Mouse (Mus musculus) intestine, postnatal 0 days (tissue): ENCODE measurements at regions not wholly inside any gene's neighbourhood (a gene's known extent, or its start where the extent isn't known, plus 50 kb on each side); places are given as distances from the start of the nearest gene placed in this dataset.

ENCODE experiments used
- ATAC-seq: fragments of 200-750 bp; cut with Nextera tagmentation; 2 replicates; pipeline ENCODE4 v1.8.0; 2017; ENCODE audit warnings: mild to moderate bottlenecking, moderate TSS enrichment, moderate library complexity
- H3K27ac ChIP-seq: fragments of 300-500 bp; sonication (generic); 2 replicates; pipeline ENCODE4 v1.5.1; 2014; ENCODE audit warnings: mild to moderate bottlenecking, low read depth, low read length, moderate library complexity
- H3K27me3 ChIP-seq: fragments of 300-500 bp; sonication (generic); replicated peaks from 2 replicates; pipeline ENCODE4 v1.6.1; 2014; ENCODE audit warnings: low read length, mixed read lengths; ENCODE audit not compliant: control insufficient read depth, insufficient read depth
- H3K36me3 ChIP-seq: fragments of 300-500 bp; sonication (generic); 2 replicates; pipeline ENCODE4 v1.6.1; 2014; ENCODE audit warnings: mild to moderate bottlenecking, moderate library complexity; ENCODE audit not compliant: control insufficient read depth, insufficient read depth
- H3K4me1 ChIP-seq: fragments of 300-500 bp; sonication (generic); replicated peaks from 2 replicates; pipeline ENCODE4 v1.6.1; 2014; ENCODE audit warnings: antibody characterized with exemption, low read length, mixed read lengths; ENCODE audit not compliant: control insufficient read depth, insufficient read depth
- H3K4me2 ChIP-seq: fragments of 300-500 bp; sonication (generic); replicated peaks from 2 replicates; pipeline ENCODE4 v1.6.1; 2014; ENCODE audit warnings: low read depth, mild to moderate bottlenecking, moderate library complexity
- H3K4me3 ChIP-seq: fragments of 300-500 bp; sonication (generic); 2 replicates; pipeline ENCODE4 v1.5.1; 2014; ENCODE audit warnings: low read depth, low read length
- H3K9ac ChIP-seq: fragments of 300-500 bp; sonication (generic); 2 replicates; pipeline ENCODE4 v1.6.1; 2014; ENCODE audit warnings: mild to moderate bottlenecking, low read depth, low read length
- H3K9me3 ChIP-seq: fragments of 300-500 bp; sonication (generic); 2 replicates; pipeline ENCODE4 v1.6.1; 2016; ENCODE audit warnings: mixed run types; ENCODE audit not compliant: control insufficient read depth
- CTCF ChIP-seq: sonication (generic); IDR thresholded peaks from 2 replicates; pipeline ENCODE4 v1.5.1; 2016; ENCODE audit warnings: low read depth, mild to moderate bottlenecking, control low read depth, antibody characterized with exemption, moderate library complexity
- WGBS: fragments of 180-500 bp; shearing (Covaris S2); extraction: QIAGEN DNeasy Blood & Tissue Kit; methylation state at CpG from one replicate; pipeline ENCODE4 v1.1.7; 2014; 5-methylcytosine and 5-hydroxymethylcytosine counted together

GRCm38 (mm10) chr4:10049411-10049810, 824.9 kb upstream of the 2610301B20Rik start:
- H3K27ac ChIP-seq, result no peak overlapping the region
- no peak overlapping the region for H3K9ac ChIP-seq
- no peaks in the 10 kb centered on the region for H3K27me3 ChIP-seq
- TF ChIP-seq CTCF, result no peak
- no peak overlapping the region for H3K4me3 ChIP-seq
- no peak overlapping the region for H3K4me2 ChIP-seq
- no peak for ATAC-seq
- H3K9me3 ChIP-seq, result no peaks in the 10 kb centered on the region
- WGBS, result 63% methylated on average over 4 of the region's 4 CpGs
- no peaks in the 10 kb centered on the region for H3K36me3 ChIP-seq
- H3K4me1 ChIP-seq, result no peaks in the 10 kb centered on the region

GRCm38 (mm10) chr4:10051296-10052267, 822.7 kb upstream of the 2610301B20Rik start:
- no peak overlapping the region for H3K4me2 ChIP-seq
- no peak overlapping the region for H3K27ac ChIP-seq
- no peak overlapping the region for H3K9ac ChIP-seq
- no peaks in the 10 kb centered on the region for H3K9me3 ChIP-seq
- ATAC-seq, result no peak
- no peaks in the 10 kb centered on the region for H3K36me3 ChIP-seq
- no peaks in the 10 kb centered on the region for H3K27me3 ChIP-seq
- WGBS, result 63% methylated on average over 5 of the region's 5 CpGs
- no peak for TF ChIP-seq CTCF
- no peaks in the 10 kb centered on the region for H3K4me1 ChIP-seq
- no peak overlapping the region for H3K4me3 ChIP-seq

GRCm38 (mm10) chr4:10052869-10053268, 821.4 kb upstream of the 2610301B20Rik start:
- H3K36me3 ChIP-seq, result no peaks in the 10 kb centered on the region
- no peak for ATAC-seq
- H3K4me3 ChIP-seq, result no peak overlapping the region
- no peak for TF ChIP-seq CTCF
- H3K9me3 ChIP-seq, result no peaks in the 10 kb centered on the region
- no peak overlapping the region for H3K27ac ChIP-seq
- H3K4me1 ChIP-seq, result no peaks in the 10 kb centered on the region
- H3K9ac ChIP-seq, result no peak overlapping the region
- H3K27me3 ChIP-seq, result no peaks in the 10 kb centered on the region
- H3K4me2 ChIP-seq, result no peak overlapping the region

- H3K9me3 ChIP-seq, result no peaks in the 10 kb centered on the region
- no peaks in the 10 kb centered on the region for H3K36me3 ChIP-seq
- ATAC-seq, result no peak
- H3K27ac ChIP-seq, result no peak overlapping the region
- no peak overlapping the region for H3K4me3 ChIP-seq
- no peaks in the 10 kb centered on the region for H3K27me3 ChIP-seq
- TF ChIP-seq CTCF, result no peak
- H3K9ac ChIP-seq, result no peak overlapping the region
- 66% methylated on average over 5 of the region's 5 CpGs for WGBS
- H3K4me2 ChIP-seq, result no peak overlapping the region
- H3K4me1 ChIP-seq, result no peaks in the 10 kb centered on the region
Observed at GRCm38 (mm10) chr4:10072500-10073106, 801.7 kb upstream of the 2610301B20Rik start.

- ATAC-seq, result no peak
- H3K4me3 ChIP-seq, result no peak overlapping the region
- H3K9me3 ChIP-seq, result no peaks in the 10 kb centered on the region
- no peak for TF ChIP-seq CTCF
- H3K27me3 ChIP-seq, result no peaks in the 10 kb centered on the region
- no peaks in the 10 kb centered on the region for H3K4me1 ChIP-seq
- WGBS, result 66% methylated on average over 3 of the region's 3 CpGs
- no peaks in the 10 kb centered on the region for H3K36me3 ChIP-seq
- H3K9ac ChIP-seq, result no peak overlapping the region
- no peak overlapping the region for H3K27ac ChIP-seq
- H3K4me2 ChIP-seq, result no peak overlapping the region
Observed at GRCm38 (mm10) chr4:10079565-10080169, 794.6 kb upstream of the 2610301B20Rik start.

GRCm38 (mm10) chr4:10114831-10115230, 759.5 kb upstream of the 2610301B20Rik start:
- H3K27me3 ChIP-seq, result no peaks in the 10 kb centered on the region
- ATAC-seq, result no peak
- H3K36me3 ChIP-seq, result no peaks in the 10 kb centered on the region
- TF ChIP-seq CTCF, result no peak
- no peak overlapping the region for H3K27ac ChIP-seq
- no peaks in the 10 kb centered on the region for H3K4me1 ChIP-seq
- 57% methylated on average over 4 of the region's 4 CpGs for WGBS
- H3K9me3 ChIP-seq, result no peaks in the 10 kb centered on the region
- H3K4me2 ChIP-seq, result no peak overlapping the region
- no peak overlapping the region for H3K4me3 ChIP-seq
- H3K9ac ChIP-seq, result no peak overlapping the region
